Mouse (Mus musculus): Measurements from ENCODE around the gene Phactr1.

Gene Phactr1

GRCm38 (mm10) chr13:42976967-42977366, 296.5 kb downstream of the Phactr1 start:
- no peak for DNase-seq (ENCODE audit: low spot score)

- DNase-seq (ENCODE audit: low spot score): no peak
Observed at GRCm38 (mm10) chr13:42980581-42980980, 300.2 kb downstream of the Phactr1 start.

- DNase-seq (ENCODE audit: low spot score): no peak
Observed at GRCm38 (mm10) chr13:42982646-42983045, 302.2 kb downstream of the Phactr1 start.

- no peak for DNase-seq (ENCODE audit: low spot score)
Observed at GRCm38 (mm10) chr13:42985806-42986205, 305.4 kb downstream of the Phactr1 start.

- no peak for DNase-seq (ENCODE audit: low spot score)
Observed at GRCm38 (mm10) chr13:42987931-42988579, 307.6 kb downstream of the Phactr1 start.

GRCm38 (mm10) chr13:42989481-42989880, 309.1 kb downstream of the Phactr1 start:
- no peak for DNase-seq (ENCODE audit: low spot score)

GRCm38 (mm10) chr13:42990051-42990450, 309.6 kb downstream of the Phactr1 start:
- no peak for DNase-seq (ENCODE audit: low spot score)

GRCm38 (mm10) chr13:42990493-42991111, 310.2 kb downstream of the Phactr1 start:
- no peak for DNase-seq (ENCODE audit: low spot score)

GRCm38 (mm10) chr13:42991164-42991563, 310.7 kb downstream of the Phactr1 start:
- DNase-seq (ENCODE audit: low spot score): no peak

GRCm38 (mm10) chr13:42992306-42992705, 311.9 kb downstream of the Phactr1 start:
- DNase-seq (ENCODE audit: low spot score): no peak

GRCm38 (mm10) chr13:42994276-42994675, 313.9 kb downstream of the Phactr1 start:
- DNase-seq (ENCODE audit: low spot score): no peak

GRCm38 (mm10) chr13:42996188-42996587, 315.8 kb downstream of the Phactr1 start:
- no peak for DNase-seq (ENCODE audit: low spot score)

GRCm38 (mm10) chr13:42999287-42999686, 318.9 kb downstream of the Phactr1 start:
- no peak for DNase-seq (ENCODE audit: low spot score)

GRCm38 (mm10) chr13:43005131-43005579, 324.7 kb downstream of the Phactr1 start:
- no peak for DNase-seq (ENCODE audit: low spot score)

- no peak for DNase-seq (ENCODE audit: low spot score)
Observed at GRCm38 (mm10) chr13:43008466-43008865, 328.0 kb downstream of the Phactr1 start.

GRCm38 (mm10) chr13:43009596-43009995, 329.2 kb downstream of the Phactr1 start:
- DNase-seq (ENCODE audit: low spot score): no peak

- no peak for DNase-seq (ENCODE audit: low spot score)
Observed at GRCm38 (mm10) chr13:43011516-43011915, 331.1 kb downstream of the Phactr1 start.

- no peak for DNase-seq (ENCODE audit: low spot score)
Observed at GRCm38 (mm10) chr13:43013984-43014383, 333.6 kb downstream of the Phactr1 start.

GRCm38 (mm10) chr13:43015768-43016167, 335.3 kb downstream of the Phactr1 start:
- no peak for DNase-seq (ENCODE audit: low spot score)

GRCm38 (mm10) chr13:43018863-43019262, 338.4 kb downstream of the Phactr1 start:
- DNase-seq (ENCODE audit: low spot score): no peak

- no peak for DNase-seq (ENCODE audit: low spot score)
Observed at GRCm38 (mm10) chr13:43021031-43021430, 340.6 kb downstream of the Phactr1 start.

- no peak for DNase-seq (ENCODE audit: low spot score)
Observed at GRCm38 (mm10) chr13:43023005-43023404, 342.6 kb downstream of the Phactr1 start.

GRCm38 (mm10) chr13:43027568-43027967, 347.1 kb downstream of the Phactr1 start:
- no peak for DNase-seq (ENCODE audit: low spot score)

GRCm38 (mm10) chr13:43030222-43030621, 349.8 kb downstream of the Phactr1 start:
- no peak for DNase-seq (ENCODE audit: low spot score)
